Mouse (Mus musculus): ENCODE results near the gene Ttc8. TPM values are rescaled to one million over a fixed set of nuclear protein-coding genes. Genes with fewer than 3 reads are reported as not detected.

Gene Ttc8
- polyA plus RNA-seq, 1 experiment from 2014 or later: 36.0 TPM

DNA sequence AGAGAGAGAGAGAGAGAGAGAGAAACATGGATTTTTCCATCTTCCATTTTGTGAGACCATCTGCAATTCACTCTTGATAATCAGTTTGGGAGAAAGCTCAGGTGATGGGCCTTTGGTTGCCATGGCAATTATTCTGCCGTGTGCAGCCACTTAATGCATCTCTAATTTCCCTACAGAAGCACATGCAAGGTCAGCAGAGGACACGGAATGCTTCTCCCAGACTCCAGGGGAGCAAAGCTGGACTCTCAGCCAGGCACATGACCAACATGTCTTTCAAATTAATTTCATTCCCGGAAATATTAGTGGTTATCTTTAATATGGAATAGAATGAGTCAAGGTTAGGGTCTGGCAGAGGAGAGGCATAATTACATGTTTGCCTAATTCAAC, 71.4 kb downstream of the Ttc8 start:
- Histone ChIP-seq H3K27ac (ENCODE audit: low read depth, low read length) (no peak overlapping the region), H3K9me3 (ENCODE audit: control insufficient read depth, low read length) (no peaks in the 10 kb centered on the region), H3K27me3 (ENCODE audit: control insufficient read depth, insufficient read depth, low read length) (no peaks in the 10 kb centered on the region), H3K4me1 (ENCODE audit: control insufficient read depth, insufficient read depth, low read length) (no peaks in the 10 kb centered on the region), H3K4me2 (ENCODE audit: low read depth, low read length) (no peak overlapping the region), H3K36me3 (ENCODE audit: control insufficient read depth, insufficient read depth, low read length) (no peaks in the 10 kb centered on the region), H3K9ac (replicated peaks; ENCODE audit: low read depth, low read length) (no peak overlapping the region), H3K4me3 (ENCODE audit: low read depth, low read length) (no peak overlapping the region)
- 59% methylated on average over 3 of the region's 3 CpGs for WGBS
- ATAC-seq (ENCODE audit: low read depth): no peak

DNA sequence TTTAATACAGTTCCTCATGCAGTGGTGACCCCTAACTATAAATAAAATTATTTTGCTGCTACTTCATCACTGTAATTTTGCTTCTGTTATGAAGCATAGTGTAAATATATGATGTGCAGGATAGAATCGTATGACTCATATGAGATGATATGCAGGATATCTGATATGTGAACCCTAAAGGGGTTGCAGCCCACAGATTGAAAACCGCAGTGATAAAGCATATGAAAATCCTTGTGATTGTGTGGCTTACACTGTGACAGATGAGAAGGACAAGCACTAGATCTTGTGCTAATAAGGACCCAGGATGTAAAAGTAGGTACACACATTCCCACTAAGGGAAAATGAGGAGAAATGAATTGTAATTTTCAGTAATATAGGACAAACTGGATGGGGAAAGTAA, 73.4 kb downstream of the Ttc8 start:
- no peak overlapping the region for H3K4me3 ChIP-seq (ENCODE audit: low read depth, low read length)
- no peak overlapping the region for H3K9ac ChIP-seq (replicated peaks; ENCODE audit: low read depth, low read length)
- no peak for ATAC-seq (ENCODE audit: low read depth)
- H3K27me3 ChIP-seq (ENCODE audit: control insufficient read depth, insufficient read depth, low read length): no peaks in the 10 kb centered on the region
- WGBS: 89% methylated on average over 2 of the region's 2 CpGs
- no peaks in the 10 kb centered on the region for H3K9me3 ChIP-seq (ENCODE audit: control insufficient read depth, low read length)
- H3K27ac ChIP-seq (ENCODE audit: low read depth, low read length): no peak overlapping the region
- no peak overlapping the region for H3K4me2 ChIP-seq (ENCODE audit: low read depth, low read length)
- H3K36me3 ChIP-seq (ENCODE audit: control insufficient read depth, insufficient read depth, low read length): no peaks in the 10 kb centered on the region
- H3K4me1 ChIP-seq (ENCODE audit: control insufficient read depth, insufficient read depth, low read length): no peaks in the 10 kb centered on the region

DNA sequence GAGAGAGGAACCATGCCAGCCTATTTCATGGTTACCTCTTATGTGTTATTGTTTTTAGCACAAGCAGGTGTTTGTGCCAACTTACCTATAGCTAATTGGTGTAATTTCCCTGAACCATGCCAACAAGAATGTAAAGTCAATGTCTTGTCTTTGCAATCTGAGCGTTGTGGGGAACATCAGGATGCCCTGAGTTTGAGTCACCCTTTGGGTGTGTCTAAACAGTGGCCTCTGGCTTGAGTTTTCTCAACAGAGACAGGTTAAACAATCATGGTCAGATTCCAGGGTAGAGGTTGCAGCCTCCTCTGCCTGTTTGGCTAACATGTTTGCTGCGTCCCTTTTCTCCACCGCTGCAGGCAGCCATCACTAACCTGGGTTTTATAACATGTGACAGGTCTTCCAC, 74.0 kb downstream of the Ttc8 start:
- Histone ChIP-seq H3K9ac (replicated peaks; ENCODE audit: low read depth, low read length) (no peak overlapping the region), H3K9me3 (ENCODE audit: control insufficient read depth, low read length) (no peaks in the 10 kb centered on the region), H3K27me3 (ENCODE audit: control insufficient read depth, insufficient read depth, low read length) (no peaks in the 10 kb centered on the region), H3K4me3 (ENCODE audit: low read depth, low read length) (no peak overlapping the region), H3K27ac (ENCODE audit: low read depth, low read length) (no peak overlapping the region), H3K36me3 (ENCODE audit: control insufficient read depth, insufficient read depth, low read length) (no peaks in the 10 kb centered on the region), H3K4me2 (ENCODE audit: low read depth, low read length) (no peak overlapping the region), H3K4me1 (ENCODE audit: control insufficient read depth, insufficient read depth, low read length) (no peaks in the 10 kb centered on the region)
- 73% methylated on average over 3 of the region's 3 CpGs for WGBS
- ATAC-seq (ENCODE audit: low read depth): no peak

DNA sequence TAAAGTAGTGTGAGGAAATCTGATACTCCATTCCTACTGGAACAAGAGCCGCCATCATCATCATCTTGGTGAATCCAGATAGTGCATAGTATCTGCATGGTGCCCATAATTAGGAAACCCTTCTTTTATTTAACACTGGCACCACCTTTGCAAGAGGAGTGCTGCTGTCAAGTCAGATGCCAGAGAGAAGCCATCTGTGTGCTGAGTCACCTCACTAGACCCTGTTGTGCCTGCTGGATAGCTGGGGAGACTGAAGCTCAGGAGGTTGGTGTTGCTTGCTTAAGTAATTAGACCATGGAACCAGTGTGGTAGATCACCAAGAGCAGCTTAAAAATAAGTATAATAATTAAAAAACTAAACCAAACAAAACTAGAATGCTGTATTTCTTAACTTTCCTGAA, 75.5 kb downstream of the Ttc8 start:
- no peaks in the 10 kb centered on the region for H3K9me3 ChIP-seq (ENCODE audit: control insufficient read depth, low read length)
- no peaks in the 10 kb centered on the region for H3K4me1 ChIP-seq (ENCODE audit: control insufficient read depth, insufficient read depth, low read length)
- H3K4me2 ChIP-seq (ENCODE audit: low read depth, low read length): no peak overlapping the region
- no peak overlapping the region for H3K9ac ChIP-seq (replicated peaks; ENCODE audit: low read depth, low read length)
- WGBS: 98% methylated on average over 1 of the region's 1 CpGs
- no peaks in the 10 kb centered on the region for H3K27me3 ChIP-seq (ENCODE audit: control insufficient read depth, insufficient read depth, low read length)
- H3K27ac ChIP-seq (ENCODE audit: low read depth, low read length): no peak overlapping the region
- no peak overlapping the region for H3K4me3 ChIP-seq (ENCODE audit: low read depth, low read length)
- H3K36me3 ChIP-seq (ENCODE audit: control insufficient read depth, insufficient read depth, low read length): no peaks in the 10 kb centered on the region
- no peak for ATAC-seq (ENCODE audit: low read depth)

DNA sequence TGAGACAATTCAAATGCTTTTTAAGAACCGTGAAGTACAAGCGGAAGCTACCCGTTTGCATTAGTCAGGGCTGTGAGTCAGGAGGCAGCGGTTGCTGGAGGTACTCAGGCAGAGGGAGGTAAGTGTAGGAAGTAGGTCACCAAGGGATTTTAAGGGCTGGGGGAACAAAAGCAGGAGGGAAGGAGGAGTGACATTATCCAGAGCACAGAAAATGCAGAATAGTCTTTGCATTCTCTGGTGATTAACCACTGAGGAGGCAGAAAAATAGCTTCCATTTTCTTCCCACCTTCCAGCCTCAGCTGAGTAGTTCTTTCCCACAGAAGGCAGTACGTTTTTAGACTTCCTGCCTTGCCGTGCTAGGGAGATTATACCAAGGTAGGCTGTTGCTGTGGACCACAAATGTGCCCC, 76.2 kb downstream of the Ttc8 start:
- no peak overlapping the region for H3K9ac ChIP-seq (replicated peaks; ENCODE audit: low read depth, low read length)
- WGBS: 25% methylated on average over 6 of the region's 6 CpGs

DNA sequence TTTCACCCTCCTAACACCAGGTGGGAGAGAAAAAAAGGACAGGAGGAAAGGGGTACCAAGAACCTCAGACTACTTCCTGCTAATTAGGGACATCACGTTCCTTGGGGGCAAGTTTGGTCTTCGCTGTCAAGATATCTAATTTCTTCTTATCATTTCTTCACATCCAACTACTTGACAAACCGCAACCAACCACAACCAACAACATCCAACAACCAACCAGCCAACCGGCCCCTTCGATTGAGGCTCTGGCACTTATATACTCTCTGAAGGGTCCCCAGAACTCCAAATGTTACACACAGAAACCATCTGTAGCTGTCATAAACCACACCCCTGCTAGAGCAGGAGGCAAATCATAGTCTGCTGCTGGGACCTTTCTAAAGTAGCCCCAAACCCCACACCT, 76.7 kb downstream of the Ttc8 start:
- Histone ChIP-seq H3K4me2 (ENCODE audit: low read depth, low read length) (no peak overlapping the region), H3K9ac (replicated peaks; ENCODE audit: low read depth, low read length) (no peak overlapping the region), H3K27ac (ENCODE audit: low read depth, low read length) (no peak overlapping the region), H3K4me1 (ENCODE audit: control insufficient read depth, insufficient read depth, low read length) (no peaks in the 10 kb centered on the region), H3K9me3 (ENCODE audit: control insufficient read depth, low read length) (no peaks in the 10 kb centered on the region), H3K4me3 (ENCODE audit: low read depth, low read length) (no peak overlapping the region), H3K27me3 (ENCODE audit: control insufficient read depth, insufficient read depth, low read length) (no peaks in the 10 kb centered on the region), H3K36me3 (ENCODE audit: control insufficient read depth, insufficient read depth, low read length) (no peaks in the 10 kb centered on the region)
- whole genome bisulfite sequencing: 92% methylated on average over 5 of the region's 5 CpGs
- ATAC-seq (ENCODE audit: low read depth): no peak

More for the DNA sequence above, 76.2 kb downstream of the Ttc8 start:
- no peaks in the 10 kb centered on the region for H3K27me3 ChIP-seq (ENCODE audit: control insufficient read depth, insufficient read depth, low read length)
- H3K4me2 ChIP-seq (ENCODE audit: low read depth, low read length): no peak overlapping the region
- no peak for ATAC-seq (ENCODE audit: low read depth)
- no peak overlapping the region for H3K4me3 ChIP-seq (ENCODE audit: low read depth, low read length)
- no peaks in the 10 kb centered on the region for H3K9me3 ChIP-seq (ENCODE audit: control insufficient read depth, low read length)
- no peaks in the 10 kb centered on the region for H3K36me3 ChIP-seq (ENCODE audit: control insufficient read depth, insufficient read depth, low read length)
- H3K27ac ChIP-seq (ENCODE audit: low read depth, low read length): no peak overlapping the region
- no peaks in the 10 kb centered on the region for H3K4me1 ChIP-seq (ENCODE audit: control insufficient read depth, insufficient read depth, low read length)

DNA sequence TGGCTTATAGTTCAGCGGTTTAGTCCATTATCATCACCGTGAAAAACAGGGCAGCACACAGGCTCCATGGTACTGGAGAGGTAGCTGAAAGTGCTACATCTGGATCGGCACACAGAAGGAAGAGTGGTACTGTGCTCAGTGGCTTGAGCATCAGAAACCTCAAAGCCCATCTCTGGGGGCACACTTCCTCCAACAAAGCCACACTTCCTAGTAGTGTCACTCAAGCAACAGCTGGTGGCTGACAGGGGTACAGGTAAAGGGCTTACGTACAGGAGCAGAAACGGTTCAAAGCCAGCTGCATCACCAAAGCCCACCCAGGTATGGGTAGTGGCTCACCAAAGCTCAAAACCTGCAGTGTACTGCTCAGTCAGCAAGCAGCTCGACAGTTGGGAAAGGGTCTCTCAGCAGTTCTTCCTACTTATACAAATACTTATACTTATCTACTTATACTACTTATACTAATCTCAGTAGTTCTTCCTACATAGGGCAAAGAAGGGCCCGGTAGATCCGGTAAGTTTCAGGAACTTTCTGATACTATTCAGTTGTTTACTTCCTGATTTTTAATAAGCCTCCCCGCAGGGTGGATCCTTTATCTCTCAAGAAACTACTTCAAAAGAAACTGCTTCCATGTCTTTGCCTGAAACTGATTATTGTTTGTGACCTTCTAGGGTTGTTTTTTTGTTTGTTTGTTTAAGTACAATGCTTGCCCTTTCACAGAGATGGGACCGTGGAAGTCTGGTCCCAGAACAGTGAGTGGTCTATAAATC, 78.5 kb downstream of the Ttc8 start:
- H3K27ac ChIP-seq (ENCODE audit: low read depth, low read length): no peak overlapping the region
- ATAC-seq (ENCODE audit: low read depth): no peak
- WGBS: 84% methylated on average over 10 of the region's 10 CpGs
- no peaks in the 10 kb centered on the region for H3K4me1 ChIP-seq (ENCODE audit: control insufficient read depth, insufficient read depth, low read length)
- H3K4me3 ChIP-seq (ENCODE audit: low read depth, low read length): no peak overlapping the region
- H3K27me3 ChIP-seq (ENCODE audit: control insufficient read depth, insufficient read depth, low read length): no peaks in the 10 kb centered on the region
- no peak overlapping the region for H3K9ac ChIP-seq (replicated peaks; ENCODE audit: low read depth, low read length)
- no peaks in the 10 kb centered on the region for H3K9me3 ChIP-seq (ENCODE audit: control insufficient read depth, low read length)
- H3K4me2 ChIP-seq (ENCODE audit: low read depth, low read length): no peak overlapping the region
- no peaks in the 10 kb centered on the region for H3K36me3 ChIP-seq (ENCODE audit: control insufficient read depth, insufficient read depth, low read length)

DNA sequence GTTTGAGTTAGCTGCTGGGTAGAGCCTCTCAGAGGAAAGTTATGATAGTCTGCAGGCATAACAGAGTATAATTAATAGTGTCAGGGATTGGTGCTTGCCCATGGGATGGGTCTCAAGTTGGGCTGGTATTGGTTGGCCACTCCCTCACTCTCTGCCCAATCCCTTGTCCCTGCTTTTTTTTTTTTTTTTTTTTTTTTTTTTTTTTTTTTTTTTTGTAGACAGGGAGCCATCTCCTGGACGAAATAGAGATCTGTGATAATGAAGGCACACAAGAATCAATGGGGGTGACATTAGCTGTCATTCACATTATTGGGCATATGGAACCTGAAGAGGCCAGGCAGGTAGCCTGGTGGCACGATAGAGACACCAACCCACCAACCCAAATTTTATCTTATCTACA, 79.9 kb downstream of the Ttc8 start:
- Histone ChIP-seq H3K27ac (ENCODE audit: low read depth, low read length) (no peak overlapping the region), H3K36me3 (ENCODE audit: control insufficient read depth, insufficient read depth, low read length) (no peaks in the 10 kb centered on the region), H3K4me1 (ENCODE audit: control insufficient read depth, insufficient read depth, low read length) (no peaks in the 10 kb centered on the region), H3K4me3 (ENCODE audit: low read depth, low read length) (no peak overlapping the region), H3K9ac (replicated peaks; ENCODE audit: low read depth, low read length) (no peak overlapping the region), H3K9me3 (ENCODE audit: control insufficient read depth, low read length) (no peaks in the 10 kb centered on the region), H3K27me3 (ENCODE audit: control insufficient read depth, insufficient read depth, low read length) (no peaks in the 10 kb centered on the region), H3K4me2 (ENCODE audit: low read depth, low read length) (no peak overlapping the region)
- WGBS: 92% methylated on average over 2 of the region's 2 CpGs
- ATAC-seq (ENCODE audit: low read depth): no peak

DNA sequence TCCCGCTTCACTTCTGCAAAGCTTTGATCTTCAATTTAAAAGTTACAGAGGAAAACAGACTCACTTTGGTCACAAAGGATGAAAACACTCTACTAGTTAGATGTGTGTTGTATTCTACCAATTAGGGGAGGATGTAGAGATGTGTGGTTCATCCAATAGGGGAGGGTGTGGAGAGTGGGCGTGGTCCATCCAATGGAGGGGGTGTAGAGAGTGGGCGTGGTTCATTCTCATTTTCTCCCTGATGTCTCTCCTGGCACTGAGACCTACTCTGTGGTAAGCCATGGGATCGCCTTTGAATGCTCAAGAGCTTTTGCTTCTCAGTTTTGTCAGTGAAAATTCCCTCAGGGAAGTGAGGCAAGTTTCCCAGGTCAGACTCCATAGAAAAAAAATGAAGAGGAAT, 82.7 kb downstream of the Ttc8 start:
- no peaks in the 10 kb centered on the region for H3K4me1 ChIP-seq (ENCODE audit: control insufficient read depth, insufficient read depth, low read length)
- no peak overlapping the region for H3K9ac ChIP-seq (replicated peaks; ENCODE audit: low read depth, low read length)
- ATAC-seq (ENCODE audit: low read depth): no peak
- H3K27me3 ChIP-seq (ENCODE audit: control insufficient read depth, insufficient read depth, low read length): no peaks in the 10 kb centered on the region
- H3K9me3 ChIP-seq (ENCODE audit: control insufficient read depth, low read length): no peaks in the 10 kb centered on the region
- H3K36me3 ChIP-seq (ENCODE audit: control insufficient read depth, insufficient read depth, low read length): no peaks in the 10 kb centered on the region
- no peak overlapping the region for H3K4me3 ChIP-seq (ENCODE audit: low read depth, low read length)
- WGBS: 87% methylated on average over 4 of the region's 4 CpGs
- H3K27ac ChIP-seq (ENCODE audit: low read depth, low read length): no peak overlapping the region
- H3K4me2 ChIP-seq (ENCODE audit: low read depth, low read length): no peak overlapping the region

Measured in neural tube, embryonic 14.5 days (tissue).